Mouse (Mus musculus) retina, postnatal 1 day (tissue): ENCODE measurements around the gene Surf1.
"Not testable (repeated sequence)": the region's sequence is repeated elsewhere in the genome, so short reads cannot be mapped to it uniquely, and the experiment has no call there.

Experiments
- DNase-seq: peaks from one replicate; pipeline ENCODE4 v3.0.0-alpha.2; 2012

Gene Surf1

GRCm38 (mm10) chr2:26885541-26885940, 30.8 kb downstream of the Surf1 start:
- not testable (repeated sequence) for DNase-seq

GRCm38 (mm10) chr2:26878571-26878970, 37.8 kb downstream of the Surf1 start:
- no peak for DNase-seq

GRCm38 (mm10) chr2:26870666-26871065, 45.7 kb downstream of the Surf1 start:
- DNase-seq = no peak

GRCm38 (mm10) chr2:26864879-26865278, 51.5 kb downstream of the Surf1 start, which contains the start of gene Abo:
Gene Abo, minus strand, starts transcription at chr2:26864979.
- DNase-seq = no peak
